Mouse (Mus musculus): ENCODE data around the gene Oosp1.

The Oosp1 gene

GRCm38 (mm10) chr19:11690839-11691238 lies at the start of gene Oosp1:
Gene Oosp1 (minus strand): TSS chr19:11691150.
- no peak for DNase-seq (ENCODE audit: low read depth, low spot score)

- no peak for DNase-seq (ENCODE audit: low read depth, low spot score)
Observed at GRCm38 (mm10) chr19:11736455-11736854, 45.5 kb upstream of the Oosp1 start.

- DNase-seq (ENCODE audit: low read depth, low spot score), result no peak
Observed at GRCm38 (mm10) chr19:11730278-11730677, 39.3 kb upstream of the Oosp1 start.

- DNase-seq (ENCODE audit: low read depth, low spot score), result no peak
Observed at GRCm38 (mm10) chr19:11727304-11727703, 36.4 kb upstream of the Oosp1 start.

- DNase-seq (ENCODE audit: low read depth, low spot score), result no peak
Observed at GRCm38 (mm10) chr19:11725915-11726314, 35.0 kb upstream of the Oosp1 start.

- no peak for DNase-seq (ENCODE audit: low read depth, low spot score)
Observed at GRCm38 (mm10) chr19:11724275-11724674, 33.3 kb upstream of the Oosp1 start.

GRCm38 (mm10) chr19:11723870-11724269 lies 32.9 kb upstream of the Oosp1 start:
- no peak for DNase-seq (ENCODE audit: low read depth, low spot score)

GRCm38 (mm10) chr19:11720071-11720470 lies 29.1 kb upstream of the Oosp1 start:
- DNase-seq (ENCODE audit: low read depth, low spot score), result no peak

GRCm38 (mm10) chr19:11712451-11712850 lies 21.5 kb upstream of the Oosp1 start:
- no peak for DNase-seq (ENCODE audit: low read depth, low spot score)

GRCm38 (mm10) chr19:11698342-11698741 lies 7.4 kb upstream of the Oosp1 start:
- DNase-seq (ENCODE audit: low read depth, low spot score), result no peak

GRCm38 (mm10) chr19:11696755-11697154 lies 5.8 kb upstream of the Oosp1 start, which contains the start of gene Oosp3:
Gene Oosp3 (plus strand): TSS chr19:11697055.
- DNase-seq (ENCODE audit: low read depth, low spot score), result no peak

GRCm38 (mm10) chr19:11691454-11691853 lies 504 bp upstream of the Oosp1 start:
- DNase-seq (ENCODE audit: low read depth, low spot score), result no peak

- DNase-seq (ENCODE audit: low read depth, low spot score), result no peak
Observed at GRCm38 (mm10) chr19:11661562-11661961, 29.4 kb downstream of the Oosp1 start.

- DNase-seq (ENCODE audit: low read depth, low spot score), result no peak
Observed at GRCm38 (mm10) chr19:11660459-11660858, 30.5 kb downstream of the Oosp1 start, which contains the start of gene Oosp2. Gene Oosp2 (minus strand): TSS chr19:11660559.

- no peak for DNase-seq (ENCODE audit: low read depth, low spot score)
Observed at GRCm38 (mm10) chr19:11659142-11659541, 31.8 kb downstream of the Oosp1 start.

GRCm38 (mm10) chr19:11649564-11649963 lies 41.4 kb downstream of the Oosp1 start:
- DNase-seq (ENCODE audit: low read depth, low spot score), result no peak

GRCm38 (mm10) chr19:11646166-11646565 lies 44.8 kb downstream of the Oosp1 start:
- no peak for DNase-seq (ENCODE audit: low read depth, low spot score)

GRCm38 (mm10) chr19:11640732-11641131 lies 50.2 kb downstream of the Oosp1 start, which contains the start of gene Ms4a3:
Gene Ms4a3 (minus strand): TSS chr19:11640851.
- no peak for DNase-seq (ENCODE audit: low read depth, low spot score)

- no peak for DNase-seq (ENCODE audit: low read depth, low spot score)
Observed at GRCm38 (mm10) chr19:11639038-11639437, 51.9 kb downstream of the Oosp1 start.

- no peak for DNase-seq (ENCODE audit: low read depth, low spot score)
Observed at GRCm38 (mm10) chr19:11635572-11635971, 55.4 kb downstream of the Oosp1 start.

GRCm38 (mm10) chr19:11634330-11634729 lies 56.6 kb downstream of the Oosp1 start:
- no peak for DNase-seq (ENCODE audit: low read depth, low spot score)

- no peak for DNase-seq (ENCODE audit: low read depth, low spot score)
Observed at GRCm38 (mm10) chr19:11633732-11634131, 57.2 kb downstream of the Oosp1 start.

GRCm38 (mm10) chr19:11625231-11625630 lies 65.7 kb downstream of the Oosp1 start:
- no peak for DNase-seq (ENCODE audit: low read depth, low spot score)

- no peak for DNase-seq (ENCODE audit: low read depth, low spot score)
Observed at GRCm38 (mm10) chr19:11624800-11625199, 66.2 kb downstream of the Oosp1 start.
